Mouse (Mus musculus) right cerebral cortex, postnatal 36 days (tissue): ENCODE data around the gene Lhfpl2.

Experiments
- DNase-seq, 2 experiments: peaks; one replicate each; pipeline ENCODE4 v3.0.0; 2022; ENCODE audit warnings: low spot score in 2 of 2, mixed read lengths in 1 of 2

Lhfpl2 gene

DNA sequence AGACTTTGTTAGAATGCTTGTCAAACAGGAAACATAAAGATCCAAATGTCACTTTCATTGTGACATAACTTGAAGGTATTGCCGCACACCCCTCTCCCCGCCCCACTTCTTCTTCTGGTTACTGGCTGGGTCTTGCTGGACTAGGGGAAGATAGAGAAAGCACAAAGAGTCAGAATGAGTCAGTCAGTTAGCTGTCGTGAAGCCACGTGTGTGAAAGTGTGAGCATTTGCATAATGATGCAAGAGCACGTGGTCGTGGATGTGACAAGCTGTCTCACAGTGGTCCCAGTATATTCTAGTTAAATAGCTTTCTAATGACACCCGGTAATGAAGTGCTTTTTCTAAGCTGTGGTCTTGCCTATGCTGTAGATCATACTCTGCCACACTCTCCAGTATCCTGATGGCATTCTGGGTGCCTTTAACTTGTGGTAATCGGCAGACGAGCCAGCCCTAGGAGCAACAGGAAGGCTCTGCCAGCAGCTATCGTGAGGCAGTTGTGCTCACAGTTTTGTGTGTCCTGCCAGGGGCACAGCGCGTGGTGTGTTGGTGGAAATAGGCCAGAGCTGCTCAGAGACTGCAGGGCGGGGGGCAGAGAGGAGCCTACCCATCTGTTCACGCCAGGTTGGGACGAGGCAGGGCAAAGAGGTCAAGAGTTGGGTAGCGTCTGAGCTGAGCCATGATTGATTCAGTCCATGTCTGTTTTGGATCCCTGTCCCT is 40.9 kb downstream of the Lhfpl2 start:
- DNase-seq, result peak in 1 of 2 experiments; percentile 20

DNA sequence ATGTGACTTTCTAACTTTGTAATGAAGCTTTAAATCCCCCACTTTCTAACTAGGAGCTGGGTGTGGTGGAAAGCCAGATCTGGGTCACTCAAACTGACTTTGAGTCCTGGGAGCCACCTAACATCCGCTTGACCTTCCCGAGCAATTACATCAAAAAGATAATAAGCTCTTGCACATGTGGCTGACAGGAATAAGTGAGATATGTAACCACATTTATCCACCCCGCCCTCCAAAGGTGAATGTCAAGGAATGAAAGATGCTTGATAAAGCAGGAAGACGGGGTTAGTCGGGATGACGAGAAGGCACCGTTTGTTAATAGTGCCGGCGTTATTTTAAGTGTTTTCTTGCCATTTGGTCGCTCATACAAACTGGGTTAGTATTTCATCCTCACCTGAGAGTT is 41.5 kb downstream of the Lhfpl2 start:
- no peak for DNase-seq

DNA sequence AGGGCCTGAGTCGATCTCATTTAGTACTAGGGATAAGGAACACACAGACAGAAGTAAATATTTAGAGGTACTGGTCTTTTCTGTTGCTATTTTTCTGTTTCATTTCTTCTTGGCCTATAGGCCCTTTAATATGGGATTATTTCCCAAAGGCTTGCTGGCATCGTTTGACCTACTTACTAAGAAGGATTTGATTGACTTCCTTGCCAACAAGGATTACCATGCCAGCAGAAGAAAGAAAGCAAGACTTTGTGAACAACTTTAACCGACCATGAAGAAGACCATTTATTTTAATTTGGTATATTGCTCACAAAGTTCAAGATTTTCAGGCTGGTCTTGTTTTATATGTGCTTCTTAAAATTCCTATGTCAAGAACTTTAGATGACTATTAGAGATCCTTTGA is 42.8 kb downstream of the Lhfpl2 start:
- no peak for DNase-seq

DNA sequence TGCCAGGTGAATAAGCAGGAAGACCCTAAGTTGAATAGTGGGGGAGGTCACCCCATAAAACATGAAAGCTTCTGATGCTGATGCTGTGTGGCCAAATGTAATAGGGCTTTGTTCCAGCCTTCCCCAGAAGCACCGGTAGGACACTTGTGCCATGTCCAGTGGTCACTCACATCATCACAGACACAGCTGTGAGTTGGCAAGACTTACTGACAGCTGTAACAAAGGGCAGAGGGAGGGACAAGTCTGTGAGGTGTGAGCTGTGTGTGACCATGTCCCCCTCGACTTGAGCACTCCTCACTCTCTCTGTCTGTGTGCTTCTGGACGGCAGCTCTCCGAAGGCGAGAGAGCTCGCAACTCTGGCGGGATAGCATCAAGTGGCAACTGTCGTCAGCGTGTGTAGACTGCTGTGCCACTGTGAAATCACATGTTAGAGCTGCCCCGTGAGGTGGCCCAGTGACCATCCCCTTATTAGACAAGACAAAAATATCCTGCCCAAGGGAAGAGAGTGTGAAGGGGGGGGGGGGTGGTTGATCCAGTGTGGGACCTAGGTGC is 43.5 kb downstream of the Lhfpl2 start:
- no peak for DNase-seq

DNA sequence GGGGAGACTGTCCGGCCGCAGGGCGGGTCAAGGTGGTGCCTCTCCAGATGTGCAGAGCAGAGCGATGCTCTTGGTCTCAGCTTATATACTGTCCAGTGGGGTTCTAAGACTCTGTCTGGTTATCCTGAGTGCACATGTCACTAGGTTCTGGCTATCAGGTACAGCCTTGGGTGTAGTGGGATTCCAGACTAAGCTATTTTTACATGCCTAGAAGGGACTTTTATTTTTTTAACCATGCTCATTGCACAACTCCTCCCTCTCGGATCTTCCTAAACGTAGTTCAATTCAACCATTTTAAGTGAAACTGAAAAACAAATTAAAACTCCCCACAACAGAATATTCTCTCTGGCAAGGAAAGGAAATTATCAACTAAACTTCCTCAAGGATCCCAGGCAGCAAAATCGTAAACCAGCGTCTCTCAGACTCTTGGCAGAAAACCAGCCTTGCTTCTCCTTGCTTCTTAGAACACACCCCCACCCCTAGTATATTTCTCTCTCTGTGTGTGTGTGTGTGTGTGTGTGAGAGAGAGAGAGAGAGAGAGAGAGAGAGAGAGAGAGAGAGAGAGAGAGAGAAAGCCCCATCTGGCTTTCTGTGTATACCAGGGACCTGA is 47.4 kb downstream of the Lhfpl2 start:
- no peak for DNase-seq

DNA sequence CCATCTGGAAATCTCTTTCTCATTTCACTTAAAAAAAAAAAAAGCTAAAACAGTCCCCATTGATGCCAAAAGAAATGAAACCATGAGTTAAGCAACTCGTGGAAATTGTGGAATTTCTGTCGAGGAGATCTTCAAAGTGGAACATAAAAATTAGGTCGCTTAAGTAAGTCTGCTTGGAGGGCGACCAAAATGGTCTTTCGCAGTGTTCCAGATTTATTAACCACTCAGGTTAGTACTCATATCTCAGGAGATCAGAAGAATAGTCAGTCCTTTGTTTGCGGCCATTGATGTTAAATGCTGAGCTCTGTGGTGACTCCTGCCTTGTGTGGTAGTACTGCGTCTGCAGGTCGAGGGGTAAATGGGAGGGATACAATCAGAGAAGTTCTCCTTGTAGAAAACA is 48.8 kb downstream of the Lhfpl2 start:
- no peak for DNase-seq

DNA sequence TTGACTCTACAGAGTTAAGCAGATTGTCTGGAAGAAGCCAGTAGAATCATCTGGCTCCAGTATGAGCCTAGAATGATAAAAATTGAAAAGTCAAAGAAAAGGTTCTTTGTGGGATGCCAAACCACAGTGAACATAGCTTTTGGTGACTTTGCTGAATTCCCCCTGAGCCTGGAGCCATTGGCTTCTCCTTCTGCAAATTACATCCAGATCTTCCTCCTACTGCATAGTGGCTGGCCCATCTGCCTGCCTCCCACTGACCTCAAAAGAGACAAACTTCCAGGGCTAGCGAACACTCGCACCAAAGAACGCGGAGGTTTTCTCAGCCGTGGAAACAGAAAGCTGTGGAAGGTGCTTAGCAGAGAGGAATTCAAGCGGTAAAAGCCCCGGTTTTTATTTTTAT is 49.4 kb downstream of the Lhfpl2 start:
- DNase-seq, result peak in 1 of 2 experiments; percentile 34

DNA sequence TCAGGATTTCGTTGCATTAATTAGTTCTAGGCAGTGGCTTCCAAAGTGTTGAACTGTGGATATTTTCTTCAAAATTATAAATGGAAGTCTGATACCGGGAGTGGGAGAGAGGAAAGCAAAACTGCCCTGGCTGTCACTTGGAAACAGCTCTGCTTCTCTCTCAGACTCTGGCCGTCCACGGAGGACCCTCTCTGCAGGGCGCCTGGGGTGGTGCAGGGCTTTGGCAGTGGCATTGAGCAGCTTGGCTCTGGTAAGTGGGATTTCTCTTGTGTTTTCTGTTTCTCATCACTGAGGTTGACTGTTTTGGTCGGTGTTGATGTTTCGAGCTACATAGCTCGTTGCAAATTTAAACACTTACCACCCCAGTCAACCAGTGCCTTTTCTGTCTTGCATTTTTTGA is 53.0 kb downstream of the Lhfpl2 start:
- no peak for DNase-seq

DNA sequence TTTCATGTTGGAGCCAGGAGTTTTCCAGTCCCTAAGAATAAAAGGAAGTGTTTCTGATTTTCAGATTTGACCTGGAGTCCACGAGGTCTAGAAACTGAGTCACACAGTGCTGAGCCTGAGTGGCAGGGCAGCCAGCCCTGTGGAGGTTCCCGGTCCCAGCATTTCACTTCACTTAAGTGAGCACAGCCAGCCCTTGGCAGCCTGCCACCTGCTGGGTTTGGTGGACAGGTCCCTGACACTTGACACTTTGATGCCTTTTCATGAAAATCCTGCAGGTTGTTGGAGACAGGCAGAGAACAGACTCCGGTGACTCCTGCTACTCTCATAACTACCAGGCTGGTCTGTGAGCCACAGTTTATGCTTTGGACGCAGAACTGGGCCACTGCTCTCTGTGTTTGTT is 57.9 kb downstream of the Lhfpl2 start:
- DNase-seq, result no peak

DNA sequence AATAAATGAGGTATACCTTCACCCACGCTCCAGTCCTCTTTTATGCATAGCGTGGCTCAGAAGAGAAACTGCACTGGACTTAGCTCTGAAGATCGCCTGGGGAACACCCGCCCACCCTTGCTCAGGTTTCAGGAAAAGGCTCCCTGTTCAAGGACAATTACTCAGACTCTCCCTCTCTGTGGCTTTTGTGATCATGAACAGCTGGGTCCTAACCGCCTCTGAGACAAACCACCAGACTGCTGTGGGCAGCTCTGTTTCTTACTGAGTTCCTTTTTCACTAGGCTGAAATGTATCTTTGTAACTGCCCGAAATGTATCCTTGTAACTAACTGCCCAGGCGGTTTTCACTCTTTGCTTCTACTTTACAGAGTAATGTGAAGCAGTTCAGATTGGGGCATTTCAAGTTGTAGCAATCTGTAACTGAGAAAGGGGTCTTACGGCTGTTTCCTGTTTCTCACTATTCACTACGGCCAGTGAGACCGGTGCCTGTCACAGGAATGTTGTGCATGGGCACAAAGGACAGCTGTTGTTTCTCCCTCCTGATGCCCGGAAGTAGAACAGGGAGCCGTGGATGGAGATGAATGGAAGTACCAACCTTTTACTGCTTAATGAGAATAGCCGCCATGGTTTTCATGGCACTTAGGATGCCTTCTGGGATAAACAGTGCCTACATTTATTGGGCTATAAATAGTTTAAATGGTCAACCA is 59.3 kb downstream of the Lhfpl2 start:
- peak; percentile 60 to 64 for DNase-seq

DNA sequence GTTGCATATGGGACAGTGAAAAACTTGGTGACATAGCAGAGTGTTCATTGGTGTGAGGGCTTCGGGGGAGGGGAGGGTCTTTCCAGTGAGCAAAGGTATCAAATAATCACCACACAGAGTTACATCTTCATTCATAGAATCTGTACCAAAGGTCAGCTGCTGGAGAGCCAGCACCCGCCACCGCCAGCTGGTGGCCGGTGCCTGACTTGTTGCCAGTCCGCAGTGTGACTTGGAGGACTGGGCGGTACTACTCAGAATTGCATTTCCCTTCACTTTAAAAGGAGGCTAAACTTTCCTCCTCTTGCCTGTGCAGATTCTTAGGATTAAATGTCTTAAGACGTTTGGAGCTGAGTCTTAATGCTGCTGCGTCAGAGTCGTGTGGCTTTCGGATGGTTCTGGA is 59.9 kb downstream of the Lhfpl2 start:
- no peak for DNase-seq

DNA sequence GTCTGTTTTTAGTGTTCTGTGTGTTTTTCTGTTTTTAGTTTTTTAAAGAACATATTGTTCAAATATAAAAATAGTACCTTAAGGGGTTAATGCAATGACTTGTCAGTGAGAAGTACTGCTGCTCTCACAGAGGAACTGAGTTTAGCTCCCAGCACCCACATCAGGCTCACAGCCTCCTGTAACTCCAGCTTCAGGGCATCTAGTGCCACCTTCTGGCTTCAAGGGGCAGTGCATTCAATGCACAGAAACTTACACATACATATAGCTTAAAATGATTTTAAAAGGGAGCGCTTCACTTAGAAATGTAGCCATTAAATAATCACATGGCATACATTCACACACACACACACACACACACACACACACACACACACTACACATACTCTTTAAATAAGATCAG is 60.5 kb downstream of the Lhfpl2 start:
- DNase-seq, result no peak

DNA sequence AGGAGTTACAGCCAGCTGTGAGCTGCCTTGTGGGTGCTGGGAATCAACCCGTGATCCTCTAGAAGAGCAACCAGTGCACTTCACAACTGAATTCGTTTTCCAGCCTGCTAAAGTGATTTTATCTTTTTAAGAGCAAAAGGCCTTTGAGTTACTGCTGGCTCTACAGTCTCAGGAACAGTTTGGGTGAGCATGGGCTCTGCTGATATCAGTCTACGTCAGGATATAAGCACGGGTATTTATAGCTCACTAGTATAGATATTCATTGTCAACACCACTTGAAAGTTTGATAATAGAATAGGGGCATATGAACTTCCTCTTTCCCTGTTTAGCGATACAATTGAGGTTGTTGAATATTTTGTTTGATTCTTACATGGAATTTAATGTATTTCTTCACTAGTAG is 61.7 kb downstream of the Lhfpl2 start:
- DNase-seq, result no peak

DNA sequence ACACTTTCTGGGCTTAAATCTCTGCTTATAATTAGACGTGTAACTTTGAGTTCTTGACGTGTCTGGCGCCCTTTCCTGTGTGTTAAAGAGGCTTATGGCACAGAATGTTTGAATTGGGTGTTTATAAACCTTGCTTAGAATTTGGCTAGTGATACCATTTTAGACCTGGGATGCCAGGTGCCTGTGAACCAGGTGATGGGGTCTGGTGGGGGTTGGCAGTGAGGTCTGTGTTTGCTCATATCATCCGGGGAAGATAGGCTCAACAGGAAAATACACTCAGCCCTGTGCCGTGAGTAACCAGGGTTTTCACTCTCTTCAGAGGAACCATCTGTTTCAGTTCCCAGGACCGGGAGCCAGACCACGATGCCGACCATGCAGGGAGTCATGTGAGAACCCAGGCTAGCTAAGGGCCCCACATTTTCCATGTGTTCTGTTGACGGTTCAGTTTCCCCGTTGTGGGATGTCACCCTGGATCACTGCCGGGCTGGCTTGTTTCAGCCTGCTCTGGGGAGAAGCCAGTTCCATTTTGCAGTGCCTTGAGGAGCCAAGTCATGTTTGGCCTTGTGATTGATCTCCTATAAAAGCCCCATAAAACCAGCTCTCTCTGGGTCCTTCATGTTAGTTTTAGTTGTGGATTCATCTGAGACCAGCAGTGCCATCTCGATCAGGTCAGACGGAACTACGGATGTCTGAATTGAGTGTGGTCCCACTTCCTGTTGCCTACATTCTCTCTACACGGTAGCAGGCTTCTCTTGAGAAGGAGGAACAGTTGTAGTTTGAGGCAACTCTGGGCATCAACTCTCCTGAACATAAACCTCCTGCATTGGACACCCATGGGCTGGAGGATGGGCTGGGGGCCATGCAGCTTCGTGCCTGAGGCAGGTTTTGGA is 65.4 kb downstream of the Lhfpl2 start:
- no peak for DNase-seq

DNA sequence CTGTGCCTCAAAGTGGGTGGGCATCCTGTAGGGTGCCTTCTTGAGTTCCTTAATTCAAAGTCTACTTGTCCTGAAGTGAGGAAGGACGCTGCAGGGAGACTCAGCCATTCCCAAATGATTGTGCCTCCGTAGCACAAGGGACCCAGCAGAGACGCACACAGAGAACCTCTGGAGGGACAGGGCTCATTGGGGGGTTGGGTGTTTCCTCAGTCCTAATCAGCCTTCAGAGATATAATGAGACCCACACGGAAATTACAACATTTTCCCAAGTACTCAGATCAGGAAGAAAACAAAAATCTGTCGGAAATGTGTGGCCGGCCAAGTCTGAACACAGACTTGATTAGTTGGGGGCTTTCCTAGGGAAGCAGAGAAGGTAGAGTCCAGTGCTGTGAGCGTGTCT is 72.8 kb downstream of the Lhfpl2 start:
- no peak for DNase-seq

DNA sequence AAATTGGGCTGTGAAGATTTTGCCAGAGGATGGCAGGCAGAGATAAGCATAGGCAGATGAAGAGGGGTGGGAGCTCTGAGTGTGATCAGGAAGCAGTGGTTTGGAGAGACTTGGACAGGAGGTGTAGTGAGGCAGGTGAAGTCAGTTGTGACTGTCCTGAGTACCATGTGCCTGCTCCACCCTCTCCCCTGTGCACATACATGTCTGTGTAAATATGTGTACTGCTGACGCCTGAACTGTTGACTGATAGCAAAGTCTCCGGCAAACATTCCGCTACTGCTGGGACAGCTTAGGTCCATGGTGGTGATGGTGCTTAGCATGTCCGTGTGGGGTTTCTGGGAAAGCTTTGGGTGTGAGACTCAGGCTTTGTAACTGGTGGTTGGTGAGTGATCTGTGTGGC is 73.5 kb downstream of the Lhfpl2 start:
- DNase-seq, result no peak

DNA sequence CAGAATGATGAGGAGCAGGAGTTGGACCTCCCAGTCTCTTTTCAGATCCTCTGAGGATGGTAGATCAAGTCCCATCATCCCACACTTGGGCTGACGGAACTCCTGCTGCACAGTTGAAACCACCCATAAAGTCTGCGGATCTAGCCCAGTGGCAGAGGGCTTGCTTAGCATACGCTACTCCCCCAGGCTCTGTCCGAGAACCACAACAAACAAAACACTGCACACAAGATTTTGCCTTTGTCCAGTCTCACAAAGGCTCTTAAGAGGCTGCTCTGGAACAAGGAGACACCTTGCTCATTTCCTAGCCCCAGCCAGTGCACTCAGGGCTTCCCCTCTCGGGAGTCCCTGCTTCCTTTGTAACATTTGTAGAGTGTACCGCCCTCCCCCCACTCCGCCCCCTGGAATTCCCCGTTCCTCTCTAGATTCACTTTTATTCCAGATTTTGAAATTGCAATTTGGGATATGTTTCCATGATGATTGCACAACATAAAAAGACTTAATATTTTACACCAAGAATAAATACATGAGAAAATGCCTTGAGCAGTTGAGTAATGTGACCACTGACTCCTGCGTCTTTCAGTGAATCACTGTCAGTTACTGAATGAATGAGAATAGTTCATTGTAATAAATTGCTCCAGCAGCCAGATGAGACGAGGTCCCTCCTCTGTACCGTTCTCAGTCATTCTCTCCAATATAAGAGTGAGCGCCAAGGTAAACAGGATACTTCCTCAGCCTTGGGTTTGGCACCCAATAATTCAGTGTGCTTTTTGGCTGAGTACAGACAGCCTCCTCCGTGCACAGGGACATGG is 74.8 kb downstream of the Lhfpl2 start:
- no peak for DNase-seq

DNA sequence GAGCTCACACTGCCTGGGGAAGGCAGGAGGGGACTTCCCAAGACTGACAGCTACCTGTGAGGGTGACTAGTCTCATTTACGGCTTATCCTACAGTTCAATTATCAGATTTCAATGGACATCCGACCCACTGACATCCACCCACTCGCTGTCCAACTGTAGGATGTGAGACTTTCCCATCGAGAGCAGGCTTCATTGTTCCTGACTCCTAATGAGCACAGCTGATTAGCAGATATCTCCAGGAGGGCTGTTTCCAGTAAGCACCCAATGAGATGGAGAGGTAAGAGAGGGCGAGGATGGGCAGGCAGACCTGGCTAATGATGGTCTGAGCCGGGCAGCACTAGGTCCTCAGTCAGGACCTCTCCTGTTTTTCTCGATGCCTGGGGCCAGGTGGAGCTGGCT is 77.0 kb downstream of the Lhfpl2 start:
- no peak for DNase-seq

DNA sequence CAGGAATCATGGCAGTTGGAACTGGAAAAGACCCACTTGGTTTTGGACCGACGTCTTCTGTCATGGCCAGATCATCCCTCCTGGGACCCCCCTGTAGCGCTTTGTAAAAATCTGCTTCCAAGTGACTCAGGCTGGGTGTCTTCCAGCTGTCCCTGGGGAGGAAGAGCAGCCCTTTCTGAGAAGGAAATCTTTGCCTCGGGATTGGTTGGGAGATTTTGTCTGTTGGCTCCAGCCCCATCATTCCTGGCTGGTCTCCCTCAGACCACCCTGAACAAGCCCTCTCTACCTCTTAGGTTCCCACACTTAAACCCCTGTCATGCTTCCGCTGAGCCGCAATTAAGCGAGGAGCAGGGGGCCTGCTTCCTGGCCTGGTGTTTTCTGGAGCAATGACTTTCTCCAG is 77.6 kb downstream of the Lhfpl2 start:
- no peak for DNase-seq

DNA sequence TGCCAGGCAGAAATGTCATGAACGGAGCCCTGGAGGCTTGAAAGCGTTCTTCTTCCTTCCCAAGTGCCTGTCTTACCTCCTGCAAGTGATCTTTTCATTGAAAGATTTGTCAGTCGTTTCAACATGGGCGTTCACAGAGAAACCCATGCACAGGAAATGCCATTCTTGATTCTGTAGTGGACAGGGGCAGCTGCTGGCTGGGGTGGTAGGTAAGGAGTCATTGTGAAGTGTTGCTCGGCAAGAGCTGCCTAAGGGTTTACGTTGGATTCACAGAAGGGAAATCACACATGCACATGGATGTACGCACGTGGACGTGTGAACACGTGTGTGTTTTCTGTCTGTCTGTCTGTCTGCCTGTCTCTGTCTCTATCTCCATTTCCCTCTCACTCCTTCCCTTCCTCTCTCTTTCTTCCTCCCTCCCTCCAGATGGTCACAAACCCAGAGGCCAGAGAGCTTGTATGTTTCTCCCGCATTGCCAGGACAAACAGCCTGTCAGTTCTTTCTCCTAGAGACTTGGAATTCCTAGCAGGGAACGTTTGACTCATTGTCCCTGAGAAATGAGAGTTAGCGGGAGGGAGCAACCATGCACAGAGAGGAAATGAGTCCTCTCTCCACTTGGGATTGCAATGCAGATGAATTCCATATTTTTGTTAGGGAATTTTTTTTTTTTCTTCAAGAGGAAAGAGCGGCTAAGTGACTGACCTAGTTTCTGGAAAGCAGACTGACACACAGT is 82.3 kb downstream of the Lhfpl2 start:
- DNase-seq, result no peak
